Mouse (Mus musculus) liver, embryonic 16.5 days (tissue): Measurements from ENCODE around the gene Sell. TPM values are rescaled to one million over a fixed set of nuclear protein-coding genes. Genes with fewer than 3 reads are reported as not detected.
A peak's percentile ranks its signal among the peaks of the same experiment; 100 is the strongest.

Source experiments
- ATAC-seq: fragments of 200-750 bp; cut with Nextera tagmentation; 2 replicates; pipeline ENCODE4 v1.8.0; 2017; ENCODE audit warnings: low read depth, mild to moderate bottlenecking, moderate number of reproducible peaks, moderate library complexity
- H3K27ac ChIP-seq: fragments of 300-500 bp; sonication (generic); 2 replicates; pipeline ENCODE4 v1.5.1; 2014; ENCODE audit warnings: mild to moderate bottlenecking, low read length
- H3K27me3 ChIP-seq: fragments of 300-500 bp; sonication (generic); 2 replicates; pipeline ENCODE4 v1.6.1; 2014; ENCODE audit warnings: low read depth, low read length, mixed read lengths; ENCODE audit not compliant: control insufficient read depth, insufficient read depth
- H3K36me3 ChIP-seq: fragments of 300-500 bp; sonication (generic); 2 replicates; pipeline ENCODE4 v1.6.1; 2014; ENCODE audit warnings: mild to moderate bottlenecking; ENCODE audit not compliant: control insufficient read depth, insufficient read depth
- H3K4me1 ChIP-seq: fragments of 300-500 bp; sonication (generic); 2 replicates; pipeline ENCODE4 v1.6.1; 2014; ENCODE audit warnings: low read depth, low read length, mixed read lengths; ENCODE audit not compliant: control insufficient read depth
- H3K4me2 ChIP-seq: fragments of 300-500 bp; sonication (generic); 2 replicates; pipeline ENCODE4 v1.6.1; 2014; ENCODE audit warnings: low read depth, low read length, mixed read lengths
- H3K4me3 ChIP-seq: fragments of 300-500 bp; sonication (generic); 2 replicates; pipeline ENCODE4 v1.5.1; 2014; ENCODE audit warnings: low read depth, mild to moderate bottlenecking, low read length
- H3K9ac ChIP-seq: fragments of 300-500 bp; sonication (generic); 2 replicates; pipeline ENCODE4 v1.6.1; 2014; ENCODE audit warnings: low read depth, low read length
- H3K9me3 ChIP-seq: fragments of 300-500 bp; sonication (generic); replicated peaks from 2 replicates; pipeline ENCODE4 v1.6.1; 2016; ENCODE audit warnings: low read length; ENCODE audit not compliant: control insufficient read depth
- WGBS: fragments of 180-500 bp; shearing (Covaris S2); extraction: QIAGEN DNeasy Blood & Tissue Kit; methylation state at CpG from one replicate; pipeline ENCODE4 v1.1.7; 2014; ENCODE audit not compliant: insufficient replicate concordance; 5-methylcytosine and 5-hydroxymethylcytosine counted together
- polyA plus RNA-seq: library from polyadenylated mRNA; unstranded; fragments of >200 nt; fragmentation: Nextera tagmentation; extraction: Ambion mirVana; gene quantifications from 2 replicates; pipeline ENCODE4 v1.2.1, GENCODE M21; 2015

Gene Sell
- polyA plus RNA-seq, 1 experiment from 2014 or later: 11.8 TPM

DNA sequence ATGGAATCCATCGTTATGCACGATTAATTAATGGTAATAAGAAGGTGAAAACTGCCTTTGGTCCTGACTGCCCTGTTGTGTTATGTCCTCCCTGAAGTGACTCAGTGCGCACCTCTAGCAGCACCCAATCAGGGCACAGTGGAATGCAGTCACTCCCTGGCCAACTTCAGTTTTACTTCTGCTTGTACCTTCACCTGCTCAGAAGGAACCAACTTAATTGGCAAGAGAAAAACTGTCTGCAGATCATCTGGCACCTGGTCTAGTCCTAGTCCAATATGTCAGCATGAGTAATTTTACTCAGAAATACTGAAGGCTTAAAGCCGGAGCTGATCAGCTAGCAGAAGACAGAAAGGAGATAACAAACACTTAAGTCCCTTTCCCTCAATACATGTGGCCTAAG lies 8.7 kb downstream of the Sell start:
- H3K36me3 ChIP-seq: no peaks in the 10 kb centered on the region
- no peaks in the 10 kb centered on the region for H3K9me3 ChIP-seq
- H3K4me3 ChIP-seq: no peak overlapping the region
- H3K4me1 ChIP-seq: no peaks in the 10 kb centered on the region; the same call in 1 of the 2 replicates
- H3K4me2 ChIP-seq: no peak overlapping the region
- H3K27ac ChIP-seq: no peak overlapping the region
- no peaks in the 10 kb centered on the region for H3K27me3 ChIP-seq
- no peak for ATAC-seq
- H3K9ac ChIP-seq: no peak overlapping the region
- WGBS: 62% methylated on average over 4 of the region's 4 CpGs

GRCm38 (mm10) chr1:164071111-164071510 lies 9.3 kb downstream of the Sell start:
- Histone ChIP-seq H3K4me3 (no peak overlapping the region), H3K27ac (no peak overlapping the region), H3K9ac (no peak overlapping the region), H3K4me2 (no peak overlapping the region), H3K36me3 (no peaks in the 10 kb centered on the region), H3K9me3 (no peaks in the 10 kb centered on the region), H3K4me1 (no peaks in the 10 kb centered on the region; the same call in 1 of the 2 replicates), H3K27me3 (no peaks in the 10 kb centered on the region)
- no peak for ATAC-seq
- 32% methylated on average over 7 of the region's 7 CpGs for WGBS

GRCm38 (mm10) chr1:164072001-164072400 lies 10.2 kb downstream of the Sell start:
- Histone ChIP-seq H3K4me2 (no peak overlapping the region), H3K4me3 (no peak overlapping the region), H3K27me3 (no peaks in the 10 kb centered on the region), H3K36me3 (no peaks in the 10 kb centered on the region), H3K9ac (no peak overlapping the region), H3K9me3 (no peaks in the 10 kb centered on the region), H3K27ac (no peak overlapping the region), H3K4me1 (no peaks in the 10 kb centered on the region; the same call in 1 of the 2 replicates)
- WGBS: 75% methylated on average over 4 of the region's 4 CpGs
- no peak for ATAC-seq

DNA sequence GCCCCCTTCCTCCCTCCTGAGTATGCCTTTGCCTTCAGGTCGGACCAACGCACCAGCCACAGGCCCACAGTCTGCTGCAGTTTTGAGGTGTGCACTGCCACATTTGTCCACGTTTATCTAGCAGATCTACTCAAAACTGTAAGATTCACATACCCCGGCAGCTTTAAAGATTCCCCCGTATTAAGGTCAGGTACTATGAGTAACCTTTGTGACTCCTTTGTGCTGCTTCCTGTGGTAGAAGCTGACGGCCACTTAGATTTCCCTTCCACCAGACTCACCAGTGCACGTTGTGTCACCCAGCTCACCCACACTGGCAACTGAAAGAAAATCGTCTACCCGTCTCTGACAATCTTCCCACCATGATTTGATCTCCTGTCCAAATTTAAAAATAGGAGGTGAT lies 11.3 kb downstream of the Sell start:
- H3K36me3 ChIP-seq: no peaks in the 10 kb centered on the region
- no peaks in the 10 kb centered on the region for H3K9me3 ChIP-seq
- no peak for ATAC-seq
- 50% methylated on average over 9 of the region's 9 CpGs for WGBS
- H3K27me3 ChIP-seq: no peaks in the 10 kb centered on the region
- no peak overlapping the region for H3K4me2 ChIP-seq
- no peak overlapping the region; the same call in 1 of the 2 replicates for H3K27ac ChIP-seq
- H3K4me3 ChIP-seq: no peak overlapping the region
- H3K9ac ChIP-seq: no peak overlapping the region
- H3K4me1 ChIP-seq: no peaks in the 10 kb centered on the region; the same call in 1 of the 2 replicates

GRCm38 (mm10) chr1:164073803-164074202 lies 12.0 kb downstream of the Sell start:
- Histone ChIP-seq H3K36me3 (no peaks in the 10 kb centered on the region), H3K27me3 (no peaks in the 10 kb centered on the region), H3K4me2 (no peak overlapping the region), H3K27ac (peak overlapping the region; percentile 14; the same call in 1 of the 2 replicates), H3K9ac (no peak overlapping the region), H3K9me3 (no peaks in the 10 kb centered on the region), H3K4me3 (no peak overlapping the region), H3K4me1 (no peaks in the 10 kb centered on the region; the same call in 1 of the 2 replicates)
- no peak for ATAC-seq
- WGBS: 16% methylated on average over 7 of the region's 7 CpGs

DNA sequence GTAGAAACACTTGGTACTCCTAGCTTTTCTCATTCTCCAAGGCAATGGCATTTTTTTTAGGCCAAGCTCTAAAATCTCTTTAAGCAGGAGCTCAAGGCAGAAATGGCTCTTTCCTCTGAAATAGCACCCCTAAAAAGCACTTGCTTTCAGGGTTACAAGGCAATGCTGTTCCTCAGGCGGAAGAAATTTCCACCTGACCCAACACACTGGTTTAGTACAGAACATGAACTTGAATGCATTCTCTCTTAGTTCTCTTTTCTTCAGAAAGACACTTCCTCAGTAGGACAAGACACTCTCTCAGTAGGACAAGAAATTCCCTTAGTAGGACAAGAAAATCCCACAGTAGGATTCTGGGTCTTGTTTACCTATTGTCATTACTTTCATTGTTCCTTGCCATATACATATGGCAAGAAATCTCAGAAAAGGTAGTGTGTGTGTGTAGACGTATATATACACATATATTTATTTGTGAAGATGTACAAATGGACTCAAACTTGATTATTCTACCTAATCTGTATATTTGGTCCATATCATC lies 12.9 kb downstream of the Sell start:
- no peak overlapping the region for H3K27ac ChIP-seq
- ATAC-seq: no peak
- no peak overlapping the region for H3K9ac ChIP-seq
- H3K4me2 ChIP-seq: no peak overlapping the region
- H3K4me3 ChIP-seq: no peak overlapping the region
- WGBS: 57% methylated on average over 2 of the region's 2 CpGs
- no peaks in the 10 kb centered on the region for H3K27me3 ChIP-seq
- H3K9me3 ChIP-seq: no peaks in the 10 kb centered on the region
- no peaks in the 10 kb centered on the region; the same call in 1 of the 2 replicates for H3K4me1 ChIP-seq
- no peaks in the 10 kb centered on the region for H3K36me3 ChIP-seq

DNA sequence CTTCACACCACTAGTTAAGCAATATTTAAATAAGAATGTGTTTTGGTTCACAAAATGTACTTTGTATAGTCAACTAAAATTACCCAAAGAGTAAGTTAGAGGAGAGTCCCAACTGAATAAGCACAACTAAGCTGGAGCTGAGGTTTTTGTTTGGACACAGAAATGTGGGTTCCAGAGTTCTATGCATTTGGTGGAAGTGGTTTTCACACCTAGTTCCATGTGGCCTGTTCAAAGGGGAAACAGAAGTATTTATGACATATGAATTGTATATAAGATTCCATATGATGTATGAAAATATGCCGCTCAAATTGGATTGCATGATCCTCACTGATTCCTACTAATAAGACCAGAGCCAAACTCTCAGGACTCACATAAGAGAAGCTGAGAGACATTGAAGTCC lies 13.6 kb downstream of the Sell start:
- WGBS: 74% methylated on average over 1 of the region's 1 CpGs
- no peaks in the 10 kb centered on the region for H3K36me3 ChIP-seq
- no peak overlapping the region for H3K4me2 ChIP-seq
- no peak overlapping the region for H3K4me3 ChIP-seq
- no peaks in the 10 kb centered on the region for H3K9me3 ChIP-seq
- no peaks in the 10 kb centered on the region; the same call in 1 of the 2 replicates for H3K4me1 ChIP-seq
- H3K27me3 ChIP-seq: no peaks in the 10 kb centered on the region
- no peak overlapping the region for H3K9ac ChIP-seq
- ATAC-seq: no peak
- H3K27ac ChIP-seq: peak overlapping the region; percentile 29; the same call in 1 of the 2 replicates

DNA sequence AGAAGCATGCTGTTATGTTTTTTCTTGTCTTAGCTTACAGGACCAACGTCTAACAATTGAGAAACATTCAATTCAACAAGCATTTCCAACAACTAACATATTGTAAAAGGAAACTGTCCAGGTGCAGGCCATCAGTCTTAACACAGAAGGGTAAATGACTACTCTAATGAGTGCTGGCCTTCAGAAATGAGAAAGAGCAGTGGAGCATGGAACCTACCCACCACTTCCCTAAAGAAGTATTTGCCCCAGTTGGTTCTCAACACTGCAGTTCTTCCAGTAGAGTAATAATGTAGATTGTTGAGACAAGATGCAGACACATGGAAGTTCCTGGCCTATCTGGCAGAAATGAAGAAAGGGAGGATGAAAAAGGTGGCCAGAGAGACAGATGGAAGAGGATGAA lies 14.7 kb downstream of the Sell start:
- H3K36me3 ChIP-seq: no peaks in the 10 kb centered on the region
- no peaks in the 10 kb centered on the region for H3K27me3 ChIP-seq
- WGBS: 33% methylated on average over 1 of the region's 1 CpGs
- no peak overlapping the region for H3K4me2 ChIP-seq
- no peaks in the 10 kb centered on the region; the same call in 1 of the 2 replicates for H3K4me1 ChIP-seq
- H3K27ac ChIP-seq: no peak overlapping the region
- no peak overlapping the region for H3K4me3 ChIP-seq
- no peaks in the 10 kb centered on the region for H3K9me3 ChIP-seq
- ATAC-seq: no peak
- no peak overlapping the region for H3K9ac ChIP-seq

- Histone ChIP-seq H3K27ac (no peak overlapping the region), H3K36me3 (no peaks in the 10 kb centered on the region), H3K4me1 (no peaks in the 10 kb centered on the region; the same call in 1 of the 2 replicates), H3K9ac (no peak overlapping the region), H3K4me2 (no peak overlapping the region), H3K9me3 (no peaks in the 10 kb centered on the region), H3K27me3 (no peaks in the 10 kb centered on the region), H3K4me3 (no peak overlapping the region)
- no peak for ATAC-seq
- 23% methylated on average over 3 of the region's 3 CpGs for WGBS
These were observed 15.2 kb downstream of the Sell start for GRCm38 (mm10) chr1:164077031-164077430.
